Mouse (Mus musculus): ENCODE measurements at regions not wholly inside any gene's neighbourhood (a gene's known extent, or its start where the extent isn't known, plus 50 kb on each side); places are given as distances from the start of the nearest gene placed in this dataset.

- no peaks in the 10 kb centered on the region for H3K9me3 ChIP-seq (ENCODE audit: low read length)
- no peak overlapping the region for H3K4me2 ChIP-seq (ENCODE audit: low read depth, low read length)
- no peak for TF ChIP-seq CTCF (IDR thresholded peaks at IDR 0.05; ENCODE audit: low read depth)
- H3K9ac ChIP-seq (replicated peaks; ENCODE audit: low read length), result no peak overlapping the region
- 56% methylated on average over 2 of the region's 2 CpGs for WGBS
- H3K27ac ChIP-seq, result no peak overlapping the region
- ATAC-seq, result no peak
- no peaks in the 10 kb centered on the region for H3K36me3 ChIP-seq (ENCODE audit: insufficient read depth, low read length)
- no peak overlapping the region for H3K4me3 ChIP-seq (ENCODE audit: low read length)
- no peaks in the 10 kb centered on the region for H3K4me1 ChIP-seq (ENCODE audit: insufficient read depth, low read length)
- no peak for DNase-seq (ENCODE audit: low spot score)
- no peaks in the 10 kb centered on the region for H3K27me3 ChIP-seq (ENCODE audit: insufficient read depth, low read length)
Observed at GRCm38 (mm10) chr2:75464429-75464828, 194.6 kb upstream of the Hnrnpa3 start.

DNA sequence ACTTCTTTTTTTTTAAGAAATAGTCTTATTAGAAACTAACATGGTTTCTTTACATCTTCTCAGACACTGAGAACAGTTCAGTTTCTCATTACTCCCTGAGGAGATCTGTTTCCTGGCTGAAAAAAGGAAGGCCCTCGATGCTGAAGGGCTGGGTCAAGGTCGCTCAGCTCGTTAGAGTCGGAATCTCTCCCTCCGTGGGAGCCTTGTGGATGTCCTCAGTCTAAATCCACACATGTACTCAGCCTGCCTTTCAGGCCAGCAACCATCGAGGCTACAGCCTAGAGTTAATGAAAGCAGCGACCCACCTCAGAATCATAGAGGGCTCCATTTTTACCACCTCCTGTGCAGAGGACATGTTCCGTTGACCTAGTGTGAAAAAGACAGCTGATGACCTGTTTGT is 190.2 kb upstream of the Hnrnpa3 start:
- no peaks in the 10 kb centered on the region for H3K27me3 ChIP-seq (ENCODE audit: insufficient read depth, low read length)
- TF ChIP-seq CTCF (IDR thresholded peaks at IDR 0.05; ENCODE audit: low read depth), result no peak
- H3K36me3 ChIP-seq (ENCODE audit: insufficient read depth, low read length), result no peaks in the 10 kb centered on the region
- DNase-seq (ENCODE audit: low spot score) (no peak), ATAC-seq (no peak)
- no peak overlapping the region for H3K27ac ChIP-seq
- H3K4me1 ChIP-seq (ENCODE audit: insufficient read depth, low read length), result peaks cover 7% of the 10 kb centered on the region
- 80% methylated on average over 8 of the region's 8 CpGs for WGBS
- H3K9ac ChIP-seq (replicated peaks; ENCODE audit: low read length), result no peak overlapping the region
- no peak overlapping the region for H3K4me2 ChIP-seq (ENCODE audit: low read depth, low read length)
- no peaks in the 10 kb centered on the region for H3K9me3 ChIP-seq (ENCODE audit: low read length)
- no peak overlapping the region for H3K4me3 ChIP-seq (ENCODE audit: low read length)

- no peak overlapping the region for H3K4me3 ChIP-seq (ENCODE audit: low read length)
- H3K9me3 ChIP-seq (ENCODE audit: low read length), result no peaks in the 10 kb centered on the region
- ATAC-seq (peak; percentile 87), DNase-seq (ENCODE audit: low spot score) (peak; percentile 80)
- 14% methylated on average over 15 of the region's 15 CpGs for WGBS
- peaks cover 7% of the 10 kb centered on the region for H3K4me1 ChIP-seq (ENCODE audit: insufficient read depth, low read length)
- H3K4me2 ChIP-seq (ENCODE audit: low read depth, low read length), result peak overlapping the region; percentile 43
- no peaks in the 10 kb centered on the region for H3K27me3 ChIP-seq (ENCODE audit: insufficient read depth, low read length)
- peak overlapping the region; percentile 64 for H3K27ac ChIP-seq
- H3K36me3 ChIP-seq (ENCODE audit: insufficient read depth, low read length), result no peaks in the 10 kb centered on the region
- no peak for TF ChIP-seq CTCF (IDR thresholded peaks at IDR 0.05; ENCODE audit: low read depth)
- H3K9ac ChIP-seq (replicated peaks; ENCODE audit: low read length), result no peak overlapping the region
Observed at GRCm38 (mm10) chr2:75469958-75470687, 188.9 kb upstream of the Hnrnpa3 start.

DNA sequence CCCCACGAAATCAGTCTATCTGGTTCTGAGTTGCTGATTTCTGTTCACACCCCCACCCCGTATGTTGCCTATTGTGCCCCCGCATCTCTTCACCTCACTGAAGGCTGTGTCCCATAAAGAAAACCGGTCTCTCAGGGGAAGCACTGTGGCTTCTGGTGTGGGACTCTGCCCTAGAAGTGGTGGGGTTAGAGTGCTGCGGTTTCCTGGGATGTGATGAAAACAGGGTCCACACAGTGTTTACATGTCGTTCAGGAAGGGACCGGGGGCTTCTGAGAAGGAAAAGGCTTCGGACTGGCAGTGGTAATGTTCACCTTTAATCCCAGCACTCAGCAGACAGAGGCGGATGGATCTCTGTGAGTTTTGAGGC is 188.4 kb upstream of the Hnrnpa3 start:
- TF ChIP-seq CTCF (IDR thresholded peaks at IDR 0.05; ENCODE audit: low read depth), result no peak
- no peaks in the 10 kb centered on the region for H3K36me3 ChIP-seq (ENCODE audit: insufficient read depth, low read length)
- H3K4me2 ChIP-seq (ENCODE audit: low read depth, low read length), result peak overlapping the region; percentile 43
- no peak overlapping the region for H3K4me3 ChIP-seq (ENCODE audit: low read length)
- H3K27me3 ChIP-seq (ENCODE audit: insufficient read depth, low read length), result no peaks in the 10 kb centered on the region
- peak overlapping the region; percentile 64 for H3K27ac ChIP-seq
- H3K9me3 ChIP-seq (ENCODE audit: low read length), result no peaks in the 10 kb centered on the region
- no peak for DNase-seq (ENCODE audit: low spot score)
- WGBS, result 41% methylated on average over 9 of the region's 9 CpGs
- peaks cover 7% of the 10 kb centered on the region for H3K4me1 ChIP-seq (ENCODE audit: insufficient read depth, low read length)
- peak; percentile 63; the same call in 1 of the 2 replicates for ATAC-seq
- no peak overlapping the region for H3K9ac ChIP-seq (replicated peaks; ENCODE audit: low read length)

GRCm38 (mm10) chr2:75472489-75472888 is 186.6 kb upstream of the Hnrnpa3 start:
- H3K4me3 ChIP-seq (ENCODE audit: low read length), result no peak overlapping the region
- H3K36me3 ChIP-seq (ENCODE audit: insufficient read depth, low read length), result no peaks in the 10 kb centered on the region
- H3K27me3 ChIP-seq (ENCODE audit: insufficient read depth, low read length), result no peaks in the 10 kb centered on the region
- no peak overlapping the region for H3K27ac ChIP-seq
- H3K9ac ChIP-seq (replicated peaks; ENCODE audit: low read length), result no peak overlapping the region
- DNase-seq (ENCODE audit: low spot score), result no peak
- no peaks in the 10 kb centered on the region for H3K9me3 ChIP-seq (ENCODE audit: low read length)
- peaks cover 7% of the 10 kb centered on the region for H3K4me1 ChIP-seq (ENCODE audit: insufficient read depth, low read length)
- no peak for TF ChIP-seq CTCF (IDR thresholded peaks at IDR 0.05; ENCODE audit: low read depth)
- WGBS, result 84% methylated on average over 9 of the region's 9 CpGs
- no peak for ATAC-seq
- H3K4me2 ChIP-seq (ENCODE audit: low read depth, low read length), result no peak overlapping the region

GRCm38 (mm10) chr2:75474509-75474908 is 184.6 kb upstream of the Hnrnpa3 start:
- Histone ChIP-seq H3K4me3 (ENCODE audit: low read length) (no peak overlapping the region), H3K9me3 (ENCODE audit: low read length) (no peaks in the 10 kb centered on the region), H3K27ac (no peak overlapping the region), H3K4me1 (ENCODE audit: insufficient read depth, low read length) (peaks cover 7% of the 10 kb centered on the region), H3K36me3 (ENCODE audit: insufficient read depth, low read length) (no peaks in the 10 kb centered on the region), H3K9ac (replicated peaks; ENCODE audit: low read length) (no peak overlapping the region), H3K4me2 (ENCODE audit: low read depth, low read length) (no peak overlapping the region), H3K27me3 (ENCODE audit: insufficient read depth, low read length) (no peaks in the 10 kb centered on the region)
- 62% methylated on average over 6 of the region's 6 CpGs for WGBS
- no peak for TF ChIP-seq CTCF (IDR thresholded peaks at IDR 0.05; ENCODE audit: low read depth)
- DNase-seq (ENCODE audit: low spot score), result no peak
- ATAC-seq, result no peak

DNA sequence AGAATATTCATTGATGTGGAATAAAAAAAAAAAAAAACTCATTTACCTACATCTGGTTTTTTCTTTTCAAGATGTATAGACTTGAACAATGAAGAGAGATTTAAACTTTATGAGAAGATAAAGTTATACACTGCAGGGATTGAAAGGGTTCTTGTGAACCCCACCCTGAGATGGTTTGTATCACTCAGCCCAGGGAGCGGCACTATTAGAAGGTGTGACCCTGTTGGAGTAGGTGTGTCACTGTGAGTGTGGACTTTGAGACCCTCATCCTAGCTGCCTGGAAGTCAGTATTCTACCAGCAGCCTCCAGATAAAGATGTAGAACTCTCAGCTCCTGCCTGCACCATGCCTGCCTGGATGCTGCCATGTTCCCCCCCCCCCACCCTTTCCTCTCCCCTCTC is 182.7 kb upstream of the Hnrnpa3 start:
- H3K27me3 ChIP-seq (ENCODE audit: insufficient read depth, low read length), result no peaks in the 10 kb centered on the region
- DNase-seq (ENCODE audit: low spot score), result no peak
- no peak overlapping the region for H3K4me3 ChIP-seq (ENCODE audit: low read length)
- ATAC-seq, result no peak
- no peak overlapping the region for H3K4me2 ChIP-seq (ENCODE audit: low read depth, low read length)
- no peaks in the 10 kb centered on the region for H3K9me3 ChIP-seq (ENCODE audit: low read length)
- WGBS, result 91% methylated on average over 1 of the region's 1 CpGs
- H3K36me3 ChIP-seq (ENCODE audit: insufficient read depth, low read length), result no peaks in the 10 kb centered on the region
- no peaks in the 10 kb centered on the region for H3K4me1 ChIP-seq (ENCODE audit: insufficient read depth, low read length)
- no peak overlapping the region for H3K9ac ChIP-seq (replicated peaks; ENCODE audit: low read length)
- no peak overlapping the region for H3K27ac ChIP-seq
- TF ChIP-seq CTCF (IDR thresholded peaks at IDR 0.05; ENCODE audit: low read depth), result no peak

Measured in hindbrain, postnatal 0 days (tissue).